Mouse (Mus musculus): Measurements from ENCODE around the gene Evi2a. TPM values are rescaled to one million over a fixed set of nuclear protein-coding genes. Genes with fewer than 3 reads are reported as not detected.

Evi2a gene
- total RNA-seq, 2 experiments from 2014 or later, result 11.6 TPM

- intact Hi-C loops (cut with DNase I), result no loop called here
- Histone ChIP-seq H3K27ac (peak overlapping the region; percentile 32; the same call in 1 of the 2 replicates), H3K4me3 (no peak overlapping the region)
- no peak for DNase-seq (ENCODE audit: extremely low spot score in 1 of 2, low spot score in 2 of 2)
- no peak for TF ChIP-seq CTCF (IDR thresholded peaks at IDR 0.05)
Observed at GRCm38 (mm10) chr11:79533950-79534690, 3.7 kb upstream of the Evi2a start.

GRCm38 (mm10) chr11:79533311-79533710 lies 2.9 kb upstream of the Evi2a start:
- intact Hi-C loops (cut with DNase I), result no loop called here
- DNase-seq (ENCODE audit: extremely low spot score in 1 of 2, low spot score in 2 of 2), result no peak

GRCm38 (mm10) chr11:79531485-79531884 lies 1.1 kb upstream of the Evi2a start:
- intact Hi-C loops (cut with DNase I), result no loop called here
- no peak for TF ChIP-seq CTCF (IDR thresholded peaks at IDR 0.05)
- no peak for DNase-seq (ENCODE audit: extremely low spot score in 1 of 2, low spot score in 2 of 2)
- peak overlapping the region; percentile 82 for H3K27ac ChIP-seq
- no peak overlapping the region for H3K4me3 ChIP-seq

More at GRCm38 (mm10) chr11:79533311-79533710, 2.9 kb upstream of the Evi2a start:
- no peak overlapping the region for H3K4me3 ChIP-seq
- TF ChIP-seq CTCF (IDR thresholded peaks at IDR 0.05), result no peak
- H3K27ac ChIP-seq, result 0 out of 2 replicates have a peak overlapping the region, but pooled peaks have one; percentile 10

- Histone ChIP-seq H3K27ac (peak overlapping the region; percentile 82), H3K4me3 (peak overlapping the region; percentile 18; the same call in 1 of the 2 replicates)
- no peak for DNase-seq (ENCODE audit: extremely low spot score in 1 of 2, low spot score in 2 of 2)
- no peak for TF ChIP-seq CTCF (IDR thresholded peaks at IDR 0.05)
- intact Hi-C loops (cut with DNase I), result no loop called here
Observed at GRCm38 (mm10) chr11:79530774-79531173, 365 bp upstream of the Evi2a start.

- H3K27ac ChIP-seq, result peak overlapping the region; percentile 82
- H3K4me3 ChIP-seq, result peak overlapping the region; percentile 18; the same call in 1 of the 2 replicates
- TF ChIP-seq CTCF (IDR thresholded peaks at IDR 0.05), result no peak
- intact Hi-C loops (cut with DNase I), result no loop called here
- DNase-seq (ENCODE audit: extremely low spot score in 1 of 2, low spot score in 2 of 2), result no peak
Observed at GRCm38 (mm10) chr11:79529736-79530135, 673 bp downstream of the Evi2a start.

GRCm38 (mm10) chr11:79529226-79529625 lies 1.2 kb downstream of the Evi2a start:
- DNase-seq (ENCODE audit: extremely low spot score in 1 of 2, low spot score in 2 of 2), result no peak
- Histone ChIP-seq H3K27ac (peak overlapping the region; percentile 82; the same call in 1 of the 2 replicates), H3K4me3 (peak overlapping the region; percentile 18; the same call in 1 of the 2 replicates)
- intact Hi-C loops (cut with DNase I), result no loop called here
- TF ChIP-seq CTCF (IDR thresholded peaks at IDR 0.05), result no peak

DNA sequence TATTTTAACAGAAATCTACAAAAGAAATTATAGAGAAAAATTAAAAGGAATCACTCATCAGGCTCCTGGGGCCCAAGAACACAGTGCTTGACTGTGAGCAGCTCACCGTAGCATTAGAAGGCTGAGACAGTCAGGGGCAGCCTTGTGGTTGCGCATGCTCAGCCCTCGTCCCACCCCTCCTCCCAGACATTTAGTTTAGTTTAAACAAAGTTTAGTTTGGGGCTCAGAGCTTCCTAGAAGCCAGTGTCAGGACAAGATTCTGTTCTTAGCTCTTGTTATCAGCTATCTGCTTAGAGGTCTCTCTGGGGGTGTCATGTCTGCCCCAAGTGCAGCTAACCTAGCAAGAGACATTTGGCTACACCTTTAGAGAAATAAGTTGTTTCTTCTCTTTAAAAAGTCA lies 1.8 kb downstream of the Evi2a start:
- DNase-seq (ENCODE audit: extremely low spot score in 1 of 2, low spot score in 2 of 2), result no peak
- intact Hi-C loops (cut with DNase I), result no loop called here
- H3K4me3 ChIP-seq, result peak overlapping the region; percentile 18; the same call in 1 of the 2 replicates
- no peak for TF ChIP-seq CTCF (IDR thresholded peaks at IDR 0.05)
- H3K27ac ChIP-seq, result no peak overlapping the region

- no peak for DNase-seq (ENCODE audit: extremely low spot score in 1 of 2, low spot score in 2 of 2)
- intact Hi-C loops (cut with DNase I), result no loop called here
- TF ChIP-seq CTCF (IDR thresholded peaks at IDR 0.05), result no peak
- no peak overlapping the region for H3K4me3 ChIP-seq
- H3K27ac ChIP-seq, result peak overlapping the region; percentile 70
Observed at GRCm38 (mm10) chr11:79527739-79528384, 2.5 kb downstream of the Evi2a start.

- no peak for TF ChIP-seq CTCF (IDR thresholded peaks at IDR 0.05)
- intact Hi-C loops (cut with DNase I), result no loop called here
- no peak for DNase-seq (ENCODE audit: extremely low spot score in 1 of 2, low spot score in 2 of 2)
- Histone ChIP-seq H3K27ac (peak overlapping the region; percentile 70), H3K4me3 (no peak overlapping the region)
Observed at GRCm38 (mm10) chr11:79527015-79527738, 3.2 kb downstream of the Evi2a start.

DNA sequence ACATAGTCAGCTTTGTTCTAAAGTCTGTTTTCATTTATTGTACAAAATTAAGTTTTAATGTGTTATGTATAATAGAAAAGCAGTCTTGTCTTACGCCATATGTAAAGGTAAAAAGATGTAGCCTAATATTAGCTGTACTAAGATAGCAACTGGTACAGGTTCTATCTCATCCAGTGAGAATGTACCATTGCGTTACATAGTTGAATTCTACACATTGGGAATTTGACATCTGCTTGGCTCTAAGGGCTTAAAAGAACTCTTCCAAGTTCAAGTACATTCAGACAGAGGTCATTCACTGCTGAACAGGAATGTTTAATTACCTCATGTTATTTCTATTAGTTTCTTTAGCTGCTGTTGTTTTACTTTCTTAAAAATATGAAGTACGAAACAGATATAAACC lies 3.9 kb downstream of the Evi2a start:
- DNase-seq (ENCODE audit: extremely low spot score in 1 of 2, low spot score in 2 of 2), result no peak
- Histone ChIP-seq H3K4me3 (no peak overlapping the region), H3K27ac (peak overlapping the region; percentile 70)
- intact Hi-C loops (cut with DNase I), result no loop called here
- no peak for TF ChIP-seq CTCF (IDR thresholded peaks at IDR 0.05)

DNA sequence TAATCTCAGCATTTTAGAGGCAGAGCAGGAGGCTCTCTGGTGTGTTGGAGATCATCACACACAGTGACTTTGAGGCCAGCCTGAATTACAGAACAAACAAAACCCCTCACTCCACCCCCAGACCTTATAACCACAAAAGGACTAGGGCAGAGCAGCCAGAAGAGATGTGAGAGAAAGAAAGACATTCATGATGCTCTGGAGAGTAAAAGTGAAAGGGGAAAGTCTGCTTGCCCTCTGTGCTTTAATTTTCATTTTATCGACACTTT lies 6.2 kb downstream of the Evi2a start:
- intact Hi-C loops (cut with DNase I), result no loop called here
- no peak for TF ChIP-seq CTCF (IDR thresholded peaks at IDR 0.05)
- Histone ChIP-seq H3K27ac (no peak overlapping the region), H3K4me3 (no peak overlapping the region)
- no peak for DNase-seq (ENCODE audit: extremely low spot score in 1 of 2, low spot score in 2 of 2)
